Mouse (Mus musculus): ENCODE data around the gene Glod4.
A peak's percentile ranks its signal among the peaks of the same experiment; 100 is the strongest.

DNA sequence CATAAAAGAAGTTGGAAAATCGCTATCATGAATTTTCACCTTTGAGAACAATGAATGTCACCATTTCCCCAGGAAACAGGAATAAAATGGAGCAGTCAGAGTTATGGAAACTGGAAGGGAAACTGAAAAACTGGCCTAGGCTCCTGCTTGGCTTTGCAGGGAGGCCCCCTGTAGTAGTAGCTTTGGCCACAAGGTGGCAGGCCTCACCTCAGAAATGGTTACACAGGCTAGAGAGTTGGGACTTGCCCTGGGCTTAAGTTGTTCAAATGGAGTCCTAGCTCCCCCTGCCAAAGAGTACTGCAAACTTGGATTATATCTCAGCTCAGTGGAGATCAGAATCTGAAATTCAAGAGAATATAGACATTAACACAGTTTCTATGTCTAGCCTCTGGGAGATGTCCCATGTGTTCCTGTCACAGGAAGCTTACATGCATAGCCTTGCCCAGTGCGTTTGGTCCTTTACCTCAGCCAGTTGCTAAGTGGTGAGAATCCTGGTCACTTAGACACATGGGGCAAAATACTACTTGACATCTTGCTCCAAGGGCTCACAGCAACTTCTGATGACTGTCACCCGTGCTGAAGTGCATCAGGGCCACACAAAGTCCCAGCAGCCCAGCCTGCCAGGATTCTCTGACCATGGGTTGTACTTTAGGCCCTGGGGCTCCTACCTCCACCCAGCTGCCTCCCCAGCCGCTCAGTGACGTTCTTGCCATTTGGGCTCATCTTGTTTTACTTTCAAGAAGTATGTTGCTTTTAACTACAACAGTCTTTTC is 9.8 kb upstream of the Glod4 start:
- TF ChIP-seq CTCF (conservative IDR thresholded peaks at IDR 0.05 in 1 of 2, IDR thresholded peaks at IDR 0.05 in 1 of 2; ENCODE audit: low read depth in 2 of 2, low read length in 2 of 2) (peak; percentile 98), POLR2A (IDR thresholded peaks at IDR 0.05; ENCODE audit: low read depth, low read length) (no peak), TCF12 (IDR thresholded peaks at IDR 0.05; ENCODE audit: low read depth, low read length) (0 out of 2 replicates have a peak, but pooled peaks have one; percentile 31), EP300 (IDR thresholded peaks at IDR 0.05; ENCODE audit: low read length) (no peak), E2F4 (IDR thresholded peaks at IDR 0.05; ENCODE audit: insufficient replicate concordance, low read depth, low read length) (no peak), MXI1 (IDR thresholded peaks at IDR 0.05; ENCODE audit: low read depth, low read length) (no peak), BHLHE40 (IDR thresholded peaks at IDR 0.05; ENCODE audit: low read depth, low read length) (no peak), CHD1 (IDR thresholded peaks at IDR 0.05; ENCODE audit: low read depth, low read length) (no peak), ETS1 (conservative IDR thresholded peaks at IDR 0.05; ENCODE audit: low read depth, low read length) (no peak), SMC3 (IDR thresholded peaks at IDR 0.05; ENCODE audit: low read depth, low read length) (peak; percentile 95), ZNF384 (IDR thresholded peaks at IDR 0.05; ENCODE audit: low read depth, low read length) (no peak), USF1 (IDR thresholded peaks at IDR 0.05; ENCODE audit: low read depth, low read length) (no peak)

All from CH12.LX (cell line).